Mouse (Mus musculus) limb, embryonic 10.5 days (tissue): ENCODE data around the gene Chst10. TPM values are rescaled to one million over a fixed set of nuclear protein-coding genes. Genes with fewer than 3 reads are reported as not detected.

ENCODE experiments used
- DNase-seq: peaks from one replicate; pipeline ENCODE4 v3.0.0-alpha.2; 2017; ENCODE audit warnings: low spot score
- H3K27ac ChIP-seq: fragments of 300-500 bp; sonication (generic); 2 replicates; pipeline ENCODE4 v1.5.1; 2016; ENCODE audit warnings: mild to moderate bottlenecking
- H3K27me3 ChIP-seq: fragments of 300-500 bp; sonication (generic); 2 replicates; pipeline ENCODE4 v1.6.1; 2016; ENCODE audit warnings: low read depth, mild to moderate bottlenecking; ENCODE audit not compliant: poor library complexity, severe bottlenecking
- H3K36me3 ChIP-seq: fragments of 300-500 bp; sonication (generic); 2 replicates; pipeline ENCODE4 v1.6.1; 2016; ENCODE audit warnings: mild to moderate bottlenecking, moderate library complexity
- H3K4me1 ChIP-seq: fragments of 300-500 bp; sonication (generic); 2 replicates; pipeline ENCODE4 v1.6.1; 2016
- H3K4me3 ChIP-seq: fragments of 300-500 bp; sonication (generic); 2 replicates; pipeline ENCODE4 v1.5.1; 2016; ENCODE audit warnings: mild to moderate bottlenecking, moderate library complexity
- H3K9me3 ChIP-seq: fragments of 300-500 bp; sonication (generic); replicated peaks from 2 replicates; pipeline ENCODE4 v1.6.1; 2016; ENCODE audit warnings: mild to moderate bottlenecking
- WGBS: fragments of 180-500 bp; shearing (Covaris S2); methylation state at CpG from one replicate; pipeline ENCODE4 v1.1.7; 2016; 5-methylcytosine and 5-hydroxymethylcytosine counted together
- polyA plus RNA-seq: library from polyadenylated mRNA; unstranded; fragments of >200 nt; fragmentation: Nextera tagmentation; extraction: Ambion mirVana; gene quantifications from 2 replicates; pipeline ENCODE4 v1.2.1, GENCODE M21; 2016

The Chst10 gene
- polyA plus RNA-seq: 6.2 and 7.0 TPM in 2 replicates

- WGBS: under 1% methylated on average over 67 of the region's 67 CpGs
- Histone ChIP-seq H3K4me3 (peak within 1 kb of the TSS; percentile 79), H3K27ac (peak within 1 kb of the TSS; percentile 89)
Observed at GRCm38 (mm10) chr1:38897431-38898248, at the start of gene Chst10. Gene Chst10, minus strand, starts transcription at chr1:38898161.

GRCm38 (mm10) chr1:38939608-38940007 lies 41.6 kb upstream of the Chst10 start:
- Histone ChIP-seq H3K27me3 (no peaks in the 10 kb centered on the region), H3K36me3 (no peaks in the 10 kb centered on the region), H3K9me3 (no peaks in the 10 kb centered on the region), H3K4me3 (no peak overlapping the region), H3K27ac (no peak overlapping the region), H3K4me1 (no peaks in the 10 kb centered on the region)
- DNase-seq: peak; percentile 74
- WGBS: 5% methylated on average over 5 of the region's 5 CpGs

More at GRCm38 (mm10) chr1:38897431-38898248, at the start of gene Chst10:
- Histone ChIP-seq H3K9me3 (no peaks in the 10 kb centered on the region), H3K27me3 (peaks cover 35% of the 10 kb centered on the region; the same call in 1 of the 2 replicates), H3K4me1 (peaks cover 21% of the 10 kb centered on the region), H3K36me3 (no peaks in the 10 kb centered on the region)
- DNase-seq: peak; percentile 87

- no peaks in the 10 kb centered on the region for H3K27me3 ChIP-seq
- no peaks in the 10 kb centered on the region for H3K36me3 ChIP-seq
- WGBS: 74% methylated on average over 6 of the region's 6 CpGs
- no peak within 1 kb of the TSS for H3K27ac ChIP-seq
- no peaks in the 10 kb centered on the region for H3K4me1 ChIP-seq
- H3K9me3 ChIP-seq: no peaks in the 10 kb centered on the region
- H3K4me3 ChIP-seq: no peak within 1 kb of the TSS
- no peak for DNase-seq
Observed at GRCm38 (mm10) chr1:38938849-38939248, 40.9 kb upstream of the Chst10 start, which contains the start of gene Nms. Gene Nms, plus strand, starts transcription at chr1:38939149.

- Histone ChIP-seq H3K4me1 (no peaks in the 10 kb centered on the region), H3K36me3 (no peaks in the 10 kb centered on the region), H3K9me3 (no peaks in the 10 kb centered on the region), H3K27me3 (no peaks in the 10 kb centered on the region), H3K4me3 (no peak overlapping the region), H3K27ac (no peak overlapping the region)
- WGBS: 24% methylated on average over 6 of the region's 6 CpGs
- peak; percentile 74 for DNase-seq
Observed at GRCm38 (mm10) chr1:38936780-38937179, 38.8 kb upstream of the Chst10 start.

- Histone ChIP-seq H3K4me3 (no peak overlapping the region), H3K27ac (no peak overlapping the region), H3K36me3 (no peaks in the 10 kb centered on the region), H3K27me3 (no peaks in the 10 kb centered on the region), H3K9me3 (no peaks in the 10 kb centered on the region), H3K4me1 (no peaks in the 10 kb centered on the region)
- DNase-seq: peak; percentile 34
- 38% methylated on average over 5 of the region's 5 CpGs for WGBS
Observed at GRCm38 (mm10) chr1:38934668-38935067, 36.7 kb upstream of the Chst10 start.

- no peak overlapping the region for H3K4me3 ChIP-seq
- no peaks in the 10 kb centered on the region for H3K4me1 ChIP-seq
- WGBS: 69% methylated on average over 8 of the region's 8 CpGs
- H3K27ac ChIP-seq: no peak overlapping the region
- no peaks in the 10 kb centered on the region for H3K36me3 ChIP-seq
- no peak for DNase-seq
- H3K9me3 ChIP-seq: no peaks in the 10 kb centered on the region
- no peaks in the 10 kb centered on the region for H3K27me3 ChIP-seq
Observed at GRCm38 (mm10) chr1:38930767-38931166, 32.8 kb upstream of the Chst10 start.

GRCm38 (mm10) chr1:38929468-38929867 lies 31.5 kb upstream of the Chst10 start:
- no peak overlapping the region for H3K27ac ChIP-seq
- H3K27me3 ChIP-seq: no peaks in the 10 kb centered on the region
- H3K9me3 ChIP-seq: no peaks in the 10 kb centered on the region
- H3K4me1 ChIP-seq: no peaks in the 10 kb centered on the region
- no peak overlapping the region for H3K4me3 ChIP-seq
- 66% methylated on average over 4 of the region's 4 CpGs for WGBS
- DNase-seq: no peak
- no peaks in the 10 kb centered on the region for H3K36me3 ChIP-seq

- Histone ChIP-seq H3K27me3 (no peaks in the 10 kb centered on the region), H3K27ac (no peak overlapping the region), H3K9me3 (no peaks in the 10 kb centered on the region), H3K36me3 (no peaks in the 10 kb centered on the region), H3K4me3 (no peak overlapping the region), H3K4me1 (no peaks in the 10 kb centered on the region)
- 87% methylated on average over 4 of the region's 4 CpGs for WGBS
- DNase-seq: no peak
Observed at GRCm38 (mm10) chr1:38928996-38929395, 31.0 kb upstream of the Chst10 start.

- Histone ChIP-seq H3K27me3 (peaks cover 5% of the 10 kb centered on the region; the same call in 1 of the 2 replicates), H3K4me1 (no peaks in the 10 kb centered on the region), H3K27ac (no peak overlapping the region), H3K4me3 (no peak overlapping the region), H3K36me3 (no peaks in the 10 kb centered on the region), H3K9me3 (no peaks in the 10 kb centered on the region)
- DNase-seq: no peak
- WGBS: 81% methylated on average over 2 of the region's 2 CpGs
Observed at GRCm38 (mm10) chr1:38903985-38904384, 6.0 kb upstream of the Chst10 start.

- no peak overlapping the region for H3K4me3 ChIP-seq
- H3K4me1 ChIP-seq: peaks cover 3% of the 10 kb centered on the region; the same call in 1 of the 2 replicates
- H3K9me3 ChIP-seq: no peaks in the 10 kb centered on the region
- H3K27me3 ChIP-seq: peaks cover 15% of the 10 kb centered on the region; the same call in 1 of the 2 replicates
- no peak overlapping the region for H3K27ac ChIP-seq
- WGBS: 77% methylated on average over 5 of the region's 5 CpGs
- no peak for DNase-seq
- H3K36me3 ChIP-seq: no peaks in the 10 kb centered on the region
Observed at GRCm38 (mm10) chr1:38902571-38902970, 4.6 kb upstream of the Chst10 start.

GRCm38 (mm10) chr1:38893081-38893480 lies 4.9 kb downstream of the Chst10 start:
- 53% methylated on average over 5 of the region's 5 CpGs for WGBS
- Histone ChIP-seq H3K27ac (no peak overlapping the region), H3K36me3 (no peaks in the 10 kb centered on the region), H3K9me3 (no peaks in the 10 kb centered on the region), H3K4me1 (peaks cover 26% of the 10 kb centered on the region), H3K27me3 (peaks cover 24% of the 10 kb centered on the region; the same call in 1 of the 2 replicates), H3K4me3 (no peak overlapping the region)
- DNase-seq: no peak

GRCm38 (mm10) chr1:38891444-38891843 lies 6.5 kb downstream of the Chst10 start:
- no peaks in the 10 kb centered on the region for H3K9me3 ChIP-seq
- H3K36me3 ChIP-seq: no peaks in the 10 kb centered on the region
- no peak overlapping the region for H3K27ac ChIP-seq
- H3K27me3 ChIP-seq: peaks cover 10% of the 10 kb centered on the region; the same call in 1 of the 2 replicates
- 89% methylated on average over 5 of the region's 5 CpGs for WGBS
- no peak overlapping the region for H3K4me3 ChIP-seq
- peaks cover 22% of the 10 kb centered on the region for H3K4me1 ChIP-seq
- no peak for DNase-seq

GRCm38 (mm10) chr1:38888803-38889202 lies 9.2 kb downstream of the Chst10 start:
- Histone ChIP-seq H3K27me3 (no peaks in the 10 kb centered on the region), H3K36me3 (0 out of 2 replicates have a peak, but pooled peaks cover 4% of the 10 kb centered on the region), H3K4me1 (peaks cover 20% of the 10 kb centered on the region), H3K27ac (no peak overlapping the region), H3K9me3 (no peaks in the 10 kb centered on the region), H3K4me3 (no peak overlapping the region)
- DNase-seq: no peak
- 93% methylated on average over 6 of the region's 6 CpGs for WGBS
